Mouse (Mus musculus) kidney, embryonic 16.5 days (tissue): ENCODE results near the gene Selenom. TPM values are rescaled to one million over a fixed set of nuclear protein-coding genes. Genes with fewer than 3 reads are reported as not detected.
A peak's percentile ranks its signal among the peaks of the same experiment; 100 is the strongest.

ENCODE experiments used
- ATAC-seq: fragments of 200-750 bp; cut with Nextera tagmentation; 2 replicates; pipeline ENCODE4 v1.8.0; 2017; ENCODE audit warnings: moderate TSS enrichment; ENCODE audit not compliant: low FRiP score, low TSS enrichment
- H3K27ac ChIP-seq: fragments of 300-500 bp; sonication (generic); 2 replicates; pipeline ENCODE4 v1.5.1; 2014; ENCODE audit warnings: low read length
- H3K27me3 ChIP-seq: fragments of 300-500 bp; sonication (generic); 2 replicates; pipeline ENCODE4 v1.6.1; 2014; ENCODE audit warnings: low read length, control low read depth, mixed read lengths; ENCODE audit not compliant: insufficient read depth
- H3K36me3 ChIP-seq: fragments of 300-500 bp; sonication (generic); 2 replicates; pipeline ENCODE4 v1.6.1; 2014; ENCODE audit warnings: low read length, control low read depth, mixed read lengths; ENCODE audit not compliant: insufficient read depth
- H3K4me1 ChIP-seq: fragments of 300-500 bp; sonication (generic); 2 replicates; pipeline ENCODE4 v1.6.1; 2014; ENCODE audit warnings: low read length, control low read depth, mixed read lengths; ENCODE audit not compliant: insufficient read depth
- H3K4me2 ChIP-seq: fragments of 300-500 bp; sonication (generic); replicated peaks from 2 replicates; pipeline ENCODE4 v1.6.1; 2014; ENCODE audit warnings: low read depth, low read length
- H3K4me3 ChIP-seq: fragments of 300-500 bp; sonication (generic); 2 replicates; pipeline ENCODE4 v1.5.1; 2014; ENCODE audit warnings: mild to moderate bottlenecking, low read length
- H3K9ac ChIP-seq: fragments of 300-500 bp; sonication (generic); replicated peaks from 2 replicates; pipeline ENCODE4 v1.6.1; 2014; ENCODE audit warnings: low read length
- H3K9me3 ChIP-seq: fragments of 300-500 bp; sonication (generic); 2 replicates; pipeline ENCODE4 v1.6.1; 2016; ENCODE audit warnings: low read length, control low read depth
- WGBS: fragments of 180-500 bp; shearing (Covaris S2); extraction: QIAGEN DNeasy Blood & Tissue Kit; methylation state at CpG from one replicate; pipeline ENCODE4 v1.1.7; 2014; 5-methylcytosine and 5-hydroxymethylcytosine counted together
- polyA plus RNA-seq: library from polyadenylated mRNA; unstranded; fragments of >200 nt; fragmentation: Nextera tagmentation; extraction: Ambion mirVana; gene quantifications from 2 replicates; pipeline ENCODE4 v1.2.1, GENCODE M21; 2015

Gene Selenom
- polyA plus RNA-seq, 1 experiment from 2014 or later: 114 TPM

DNA sequence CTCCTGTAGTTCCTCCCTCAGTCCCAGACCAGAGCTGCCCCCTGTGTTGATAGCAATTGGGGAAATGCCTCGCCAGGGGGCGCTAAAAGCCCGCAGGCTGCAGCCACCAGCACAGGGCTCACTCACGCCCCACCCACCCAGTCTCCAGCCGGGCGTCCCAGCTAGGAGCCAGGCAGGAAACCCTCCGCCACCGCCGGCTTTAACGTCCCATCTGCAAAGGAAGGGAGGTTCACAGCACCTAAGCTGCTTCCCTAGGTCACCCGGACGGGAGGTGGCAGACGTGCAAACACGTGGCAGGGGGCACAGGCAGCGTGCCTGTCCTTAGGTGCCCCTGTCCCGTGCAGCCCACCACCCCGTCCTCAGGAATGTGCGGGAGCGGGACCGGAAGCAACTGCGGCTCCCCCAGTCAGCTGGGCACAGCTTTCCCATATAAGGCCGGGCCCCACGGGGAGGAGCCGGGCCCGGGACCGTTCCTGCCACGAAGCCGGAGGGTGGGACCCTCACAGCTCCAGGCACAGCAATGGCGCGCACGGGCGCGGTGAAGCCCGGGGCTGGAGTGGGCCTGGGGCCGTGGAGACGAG is 21.0 kb downstream of the Selenom start:
- peak; percentile 80 for ATAC-seq
- under 1% methylated on average over 36 of the region's 36 CpGs for WGBS

DNA sequence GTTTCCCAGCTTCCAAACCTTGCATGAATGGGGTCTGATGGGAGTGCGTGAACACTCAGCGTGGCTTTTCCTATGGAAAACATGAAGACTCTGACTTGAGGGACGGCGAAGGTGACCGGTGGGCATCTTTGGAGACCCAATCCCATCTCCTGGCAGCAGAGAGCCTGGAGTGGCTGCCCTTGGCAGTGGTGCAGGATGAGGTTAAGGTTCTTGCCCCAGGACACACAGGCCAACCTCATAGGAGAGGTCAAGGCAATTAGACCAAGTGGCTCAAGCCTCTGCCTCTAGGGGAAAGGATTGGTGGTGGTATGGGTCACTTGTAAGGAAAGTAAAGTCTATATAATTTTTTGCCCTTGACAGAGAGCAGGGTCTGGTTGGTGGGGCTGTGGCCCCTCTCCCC is 21.6 kb downstream of the Selenom start:
- 41% methylated on average over 5 of the region's 5 CpGs for WGBS
- ATAC-seq: no peak
- Histone ChIP-seq H3K9me3 (no peaks in the 10 kb centered on the region), H3K4me1 (peaks cover 30% of the 10 kb centered on the region), H3K27me3 (no peaks in the 10 kb centered on the region), H3K4me3 (peak overlapping the region; percentile 44), H3K27ac (peak overlapping the region; percentile 86), H3K9ac (peak overlapping the region; percentile 65), H3K36me3 (peaks cover 28% of the 10 kb centered on the region), H3K4me2 (peak overlapping the region; percentile 67)

More for the DNA sequence above, 21.0 kb downstream of the Selenom start:
- Histone ChIP-seq H3K9me3 (no peaks in the 10 kb centered on the region), H3K27me3 (no peaks in the 10 kb centered on the region), H3K4me1 (peaks cover 30% of the 10 kb centered on the region), H3K4me3 (peak overlapping the region; percentile 44), H3K36me3 (peaks cover 34% of the 10 kb centered on the region), H3K4me2 (peak overlapping the region; percentile 67), H3K9ac (peak overlapping the region; percentile 65), H3K27ac (peak overlapping the region; percentile 86)

DNA sequence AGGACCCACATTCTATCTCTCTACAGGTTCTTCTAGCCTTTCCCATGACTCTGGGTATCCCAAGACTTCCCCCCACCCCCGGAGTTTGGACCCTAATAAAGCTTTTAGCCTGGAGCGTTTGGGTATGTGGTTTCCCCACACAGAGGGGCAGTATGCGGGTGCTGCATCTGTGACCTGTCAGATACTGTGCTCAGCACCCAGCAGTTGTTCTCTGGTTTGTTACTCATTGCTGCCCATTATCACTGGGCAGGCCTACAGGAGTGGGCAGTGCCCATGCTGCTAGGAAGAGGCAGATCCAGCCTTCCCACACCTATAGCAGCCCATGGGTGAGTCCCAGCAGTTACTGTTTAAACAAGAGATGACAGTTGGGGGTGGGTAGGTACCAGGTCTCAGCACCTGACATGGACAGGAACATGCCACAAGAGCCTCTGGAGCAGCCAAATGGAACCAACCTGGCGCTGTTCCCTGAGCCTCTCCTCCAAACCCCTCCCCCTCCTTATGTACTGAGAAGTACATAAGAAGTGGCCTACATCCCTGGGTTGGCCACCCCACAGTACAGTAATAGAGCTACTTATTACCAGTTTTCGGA is 22.4 kb downstream of the Selenom start:
- Histone ChIP-seq H3K36me3 (peaks cover 24% of the 10 kb centered on the region), H3K4me3 (peak overlapping the region; percentile 73), H3K27me3 (no peaks in the 10 kb centered on the region), H3K27ac (peak overlapping the region; percentile 86), H3K9me3 (no peaks in the 10 kb centered on the region), H3K4me1 (peaks cover 30% of the 10 kb centered on the region), H3K9ac (peak overlapping the region; percentile 82; the same call in 1 of the 2 replicates), H3K4me2 (peak overlapping the region; percentile 67)
- ATAC-seq: peak; percentile 55
- 73% methylated on average over 5 of the region's 5 CpGs for WGBS

DNA sequence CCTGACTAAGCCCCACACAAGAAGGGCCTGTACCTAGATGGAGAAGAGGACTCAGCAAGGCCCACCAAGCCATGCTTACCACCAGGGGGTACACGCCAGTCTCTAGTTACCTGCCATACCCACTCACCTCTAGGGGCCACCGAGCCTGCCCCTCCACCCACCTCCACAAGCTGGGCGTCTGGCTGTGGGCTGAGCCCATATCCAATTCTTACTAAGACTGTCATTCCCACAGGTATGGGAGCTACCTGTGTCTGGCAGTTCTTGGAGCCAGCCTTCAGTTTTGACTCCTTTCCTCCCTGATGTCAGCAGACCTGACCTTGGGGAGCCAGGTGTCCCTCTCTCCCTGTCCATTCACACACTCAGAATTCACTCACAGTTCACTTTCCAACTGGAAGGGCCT is 23.2 kb downstream of the Selenom start:
- Histone ChIP-seq H3K4me2 (peak overlapping the region; percentile 67), H3K4me1 (peaks cover 30% of the 10 kb centered on the region), H3K4me3 (peak overlapping the region; percentile 73), H3K27ac (peak overlapping the region; percentile 77), H3K9ac (peak overlapping the region; percentile 82), H3K27me3 (no peaks in the 10 kb centered on the region), H3K36me3 (peaks cover 17% of the 10 kb centered on the region), H3K9me3 (no peaks in the 10 kb centered on the region)
- no peak for ATAC-seq
- WGBS: 71% methylated on average over 3 of the region's 3 CpGs

DNA sequence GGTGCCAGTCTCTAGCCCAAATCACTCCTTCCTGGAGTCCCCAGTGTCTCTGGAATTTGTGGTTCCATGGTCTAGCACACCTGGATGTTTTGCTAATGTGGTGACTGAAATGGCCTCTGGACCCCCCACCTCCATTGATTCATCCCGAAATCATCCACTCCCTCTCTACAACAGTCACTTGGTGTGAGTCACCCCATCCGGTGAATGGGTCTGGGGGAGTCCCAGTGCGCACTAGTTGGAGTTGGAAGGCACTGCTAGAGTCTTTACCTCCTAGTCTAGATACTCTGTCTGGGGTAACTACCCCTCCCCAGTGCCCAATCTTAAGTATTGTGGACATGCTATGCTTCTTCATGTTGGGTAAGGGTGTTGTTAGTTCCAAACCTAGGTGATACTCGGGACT is 23.9 kb downstream of the Selenom start:
- ATAC-seq: no peak

DNA sequence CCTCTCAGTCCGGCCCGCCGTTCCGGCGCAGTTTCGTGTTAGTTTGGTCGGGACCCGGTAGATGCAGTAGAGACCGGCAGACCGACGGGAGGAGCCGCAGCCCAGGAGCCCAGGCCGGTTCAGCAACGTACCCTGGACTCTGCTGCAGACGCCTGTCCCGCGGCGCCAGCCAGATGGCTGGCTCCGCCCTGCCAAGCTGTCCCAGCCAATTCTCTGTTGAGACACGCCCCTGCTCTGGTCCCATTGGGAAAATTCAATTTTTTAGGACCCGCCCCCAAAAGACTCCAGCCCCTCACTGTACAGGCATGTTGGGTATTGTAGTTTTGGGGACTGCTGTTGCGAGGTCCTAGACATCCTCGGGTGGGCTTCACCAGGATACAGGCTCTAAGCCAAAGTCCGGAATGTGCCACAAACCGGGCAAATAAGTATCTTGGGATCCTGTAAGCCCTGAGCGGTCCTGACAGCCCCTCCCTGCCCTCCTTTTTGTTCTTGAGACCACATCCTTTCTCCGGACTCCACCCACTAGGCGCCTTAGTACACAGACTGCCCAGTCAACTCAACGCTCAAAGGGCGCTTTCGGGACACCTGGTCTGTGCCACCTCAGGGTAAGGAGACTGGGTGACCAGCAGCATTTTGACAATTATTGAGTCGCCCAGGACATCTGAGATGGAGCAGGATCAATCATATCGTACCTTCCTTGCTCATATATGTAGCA is 24.8 kb downstream of the Selenom start:
- WGBS: 5% methylated on average over 33 of the region's 33 CpGs
- ATAC-seq: peak; percentile 84
- H3K27ac ChIP-seq: peak overlapping the region; percentile 61
- H3K27me3 ChIP-seq: no peaks in the 10 kb centered on the region
- H3K4me3 ChIP-seq: peak overlapping the region; percentile 73
- peaks cover 3% of the 10 kb centered on the region; the same call in 1 of the 2 replicates for H3K36me3 ChIP-seq
- no peaks in the 10 kb centered on the region for H3K9me3 ChIP-seq
- H3K4me2 ChIP-seq: peak overlapping the region; percentile 67
- H3K9ac ChIP-seq: peak overlapping the region; percentile 82
- peaks cover 30% of the 10 kb centered on the region for H3K4me1 ChIP-seq

More for the DNA sequence above, 23.9 kb downstream of the Selenom start:
- Histone ChIP-seq H3K27me3 (no peaks in the 10 kb centered on the region), H3K36me3 (peaks cover 11% of the 10 kb centered on the region), H3K4me1 (peaks cover 30% of the 10 kb centered on the region), H3K4me2 (peak overlapping the region; percentile 67), H3K27ac (peak overlapping the region; percentile 61; the same call in 1 of the 2 replicates), H3K4me3 (peak overlapping the region; percentile 73), H3K9ac (peak overlapping the region; percentile 82), H3K9me3 (no peaks in the 10 kb centered on the region)
- WGBS: 58% methylated on average over 4 of the region's 4 CpGs

DNA sequence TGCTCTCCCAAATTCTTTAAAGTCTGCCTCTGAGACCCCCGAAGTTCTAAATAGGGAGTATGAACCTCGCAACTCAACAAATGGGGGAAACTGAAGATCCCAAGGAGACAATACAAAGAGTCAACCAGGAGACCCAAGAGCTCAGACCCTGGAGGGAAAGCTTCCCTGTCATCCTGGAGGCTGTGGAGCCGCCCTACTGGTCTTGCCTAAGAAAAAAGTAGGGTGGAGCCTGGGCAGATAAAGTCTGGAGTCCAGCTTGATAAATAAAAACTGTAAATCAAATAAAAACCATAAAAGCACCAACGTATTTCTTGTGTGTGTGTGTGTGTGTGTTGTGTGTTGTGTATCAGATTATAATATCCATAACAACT is 25.3 kb downstream of the Selenom start:
- no peak for ATAC-seq
- H3K27ac ChIP-seq: no peak overlapping the region
- WGBS: 79% methylated on average over 4 of the region's 4 CpGs

DNA sequence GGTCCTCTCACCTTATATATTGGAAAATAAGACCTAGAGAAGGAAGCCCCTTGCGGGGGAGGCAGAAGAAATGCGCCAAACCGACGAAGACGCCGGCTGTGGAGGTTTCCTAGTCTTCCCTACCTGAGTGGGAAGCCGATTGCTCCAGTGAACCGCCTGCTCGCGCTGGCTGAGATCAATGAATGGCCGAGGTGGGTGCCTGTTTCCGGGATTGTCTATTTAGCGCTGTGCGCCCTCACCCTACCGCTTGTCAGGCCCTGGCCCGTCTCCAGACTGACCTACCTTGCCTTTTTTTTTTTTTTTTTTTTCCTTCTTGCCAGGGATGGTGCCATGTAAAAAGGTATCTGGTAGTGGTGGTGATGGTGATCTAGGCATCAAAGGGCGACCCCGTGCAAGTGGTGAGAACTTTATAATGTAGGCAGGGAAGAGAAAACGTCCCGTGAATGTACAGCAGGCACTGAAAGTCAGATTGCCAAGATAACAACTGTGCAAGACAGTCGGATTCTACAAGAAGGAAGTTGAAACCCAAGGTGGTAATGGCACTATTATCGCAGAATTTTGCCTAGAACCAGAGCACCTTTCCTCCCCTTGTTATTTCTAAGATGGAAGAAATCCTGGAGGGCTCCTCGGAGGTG is 26.1 kb downstream of the Selenom start, which contains the start of gene Smtn:
Gene Smtn (minus strand): TSS at position 162 of the 635 bp plus-strand sequence.
- H3K4me1 ChIP-seq: peaks cover 33% of the 10 kb centered on the region
- ATAC-seq: no peak
- no peaks in the 10 kb centered on the region; the same call in 1 of the 2 replicates for H3K36me3 ChIP-seq
- H3K9ac ChIP-seq: peak within 1 kb of the TSS; percentile 58
- peak within 1 kb of the TSS; percentile 73 for H3K4me3 ChIP-seq
- H3K9me3 ChIP-seq: 0 out of 2 replicates have a peak, but pooled peaks cover 3% of the 10 kb centered on the region
- 94% methylated on average over 23 of the region's 23 CpGs for WGBS
- no peaks in the 10 kb centered on the region for H3K27me3 ChIP-seq
- peak within 1 kb of the TSS; percentile 67 for H3K4me2 ChIP-seq
- H3K27ac ChIP-seq: no peak within 1 kb of the TSS

More for the DNA sequence above, 25.3 kb downstream of the Selenom start:
- peaks cover 30% of the 10 kb centered on the region for H3K4me1 ChIP-seq
- peak overlapping the region; percentile 67 for H3K4me2 ChIP-seq
- no peaks in the 10 kb centered on the region for H3K27me3 ChIP-seq
- H3K36me3 ChIP-seq: no peaks in the 10 kb centered on the region; the same call in 1 of the 2 replicates
- H3K4me3 ChIP-seq: peak overlapping the region; percentile 73
- peak overlapping the region; percentile 58 for H3K9ac ChIP-seq
- 0 out of 2 replicates have a peak, but pooled peaks cover 2% of the 10 kb centered on the region for H3K9me3 ChIP-seq

DNA sequence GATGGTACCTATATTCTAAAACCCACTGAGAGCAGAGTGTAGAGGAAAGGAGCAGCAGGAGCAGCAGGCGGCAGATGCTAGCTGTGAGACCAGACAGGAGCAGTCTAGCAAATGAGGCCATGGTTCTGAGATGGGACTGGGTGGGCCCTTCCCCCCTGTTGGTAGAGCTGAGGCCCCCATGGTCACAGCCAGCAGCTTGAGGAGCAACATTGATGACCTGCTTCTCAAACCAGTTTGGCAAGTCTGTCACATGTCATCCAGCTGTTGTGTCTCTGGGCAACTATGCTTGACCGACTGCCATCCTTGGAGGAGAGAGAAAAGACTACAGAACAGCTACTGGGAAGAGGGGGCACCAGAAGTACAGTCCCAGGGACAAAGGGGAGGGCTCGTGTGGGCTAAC is 27.4 kb downstream of the Selenom start:
- Histone ChIP-seq H3K4me2 (no peak overlapping the region), H3K27ac (no peak overlapping the region), H3K36me3 (no peaks in the 10 kb centered on the region; the same call in 1 of the 2 replicates), H3K27me3 (no peaks in the 10 kb centered on the region), H3K4me1 (peaks cover 25% of the 10 kb centered on the region), H3K9me3 (0 out of 2 replicates have a peak, but pooled peaks cover 3% of the 10 kb centered on the region), H3K4me3 (no peak overlapping the region), H3K9ac (no peak overlapping the region; the same call in 1 of the 2 replicates)
- WGBS: 67% methylated on average over 3 of the region's 3 CpGs
- no peak for ATAC-seq
